Mouse (Mus musculus) forebrain, embryonic 10.5 days (tissue): ENCODE measurements at regions not wholly inside any gene's neighbourhood (a gene's known extent, or its start where the extent isn't known, plus 50 kb on each side); places are given as distances from the start of the nearest gene placed in this dataset.

Source experiments
- DNase-seq: peaks from one replicate; pipeline ENCODE4 v3.0.0-alpha.2; 2017; ENCODE audit warnings: low spot score; ENCODE audit errors: extremely low spot score
- H3K27ac ChIP-seq: fragments of 300-500 bp; sonication (generic); 2 replicates; pipeline ENCODE4 v1.5.1; 2016; ENCODE audit warnings: mild to moderate bottlenecking
- H3K27me3 ChIP-seq: fragments of 300-500 bp; sonication (generic); 2 replicates; pipeline ENCODE4 v1.6.1; 2016; ENCODE audit warnings: mild to moderate bottlenecking; ENCODE audit not compliant: poor library complexity, severe bottlenecking
- H3K36me3 ChIP-seq: fragments of 300-500 bp; sonication (generic); replicated peaks from 2 replicates; pipeline ENCODE4 v1.6.1; 2016; ENCODE audit warnings: mild to moderate bottlenecking, moderate library complexity
- H3K4me1 ChIP-seq: fragments of 300-500 bp; sonication (generic); 2 replicates; pipeline ENCODE4 v1.6.1; 2016
- H3K4me3 ChIP-seq: fragments of 300-500 bp; sonication (generic); 2 replicates; pipeline ENCODE4 v1.5.1; 2016; ENCODE audit warnings: mild to moderate bottlenecking, moderate library complexity
- H3K9me3 ChIP-seq: fragments of 300-500 bp; sonication (generic); 2 replicates; pipeline ENCODE4 v1.6.1; 2016; ENCODE audit warnings: mild to moderate bottlenecking, moderate library complexity
- WGBS: fragments of 180-500 bp; shearing (Covaris S2); methylation state at CpG from one replicate; pipeline ENCODE4 v1.1.7; 2016; 5-methylcytosine and 5-hydroxymethylcytosine counted together

GRCm38 (mm10) chr1:193876540-193876939 lies 506.4 kb upstream of the Camk1g start:
- WGBS = 83% methylated on average over 2 of the region's 2 CpGs
- no peaks in the 10 kb centered on the region for H3K27me3 ChIP-seq
- peaks cover 7% of the 10 kb centered on the region; the same call in 1 of the 2 replicates for H3K4me1 ChIP-seq
- DNase-seq = no peak
- H3K36me3 ChIP-seq = no peaks in the 10 kb centered on the region
- H3K4me3 ChIP-seq = no peak overlapping the region
- no peak overlapping the region for H3K27ac ChIP-seq
- no peaks in the 10 kb centered on the region for H3K9me3 ChIP-seq

DNA sequence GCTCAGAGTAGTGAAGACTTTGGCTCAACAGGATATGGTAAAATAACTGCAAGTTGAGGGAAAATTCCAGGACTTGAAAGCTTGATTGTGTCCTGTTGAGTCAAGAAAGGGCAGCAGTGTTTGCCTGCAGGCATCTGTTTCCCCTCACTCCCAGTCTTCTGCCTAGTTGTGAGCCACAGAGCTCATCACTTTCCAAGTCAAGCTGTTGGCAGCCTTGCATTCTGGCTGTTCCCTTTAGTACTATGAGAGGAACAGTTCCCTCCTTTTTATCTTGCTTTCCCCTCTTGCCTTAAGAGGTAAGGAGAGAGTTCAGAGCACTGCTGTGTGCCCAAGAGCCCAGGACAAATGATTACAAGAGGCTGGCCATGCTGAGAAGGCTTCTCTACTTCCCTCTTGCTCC lies 506.0 kb upstream of the Camk1g start:
- Histone ChIP-seq H3K4me1 (peaks cover 7% of the 10 kb centered on the region; the same call in 1 of the 2 replicates), H3K36me3 (no peaks in the 10 kb centered on the region), H3K9me3 (no peaks in the 10 kb centered on the region), H3K4me3 (no peak overlapping the region), H3K27ac (no peak overlapping the region), H3K27me3 (no peaks in the 10 kb centered on the region)
- DNase-seq = no peak

DNA sequence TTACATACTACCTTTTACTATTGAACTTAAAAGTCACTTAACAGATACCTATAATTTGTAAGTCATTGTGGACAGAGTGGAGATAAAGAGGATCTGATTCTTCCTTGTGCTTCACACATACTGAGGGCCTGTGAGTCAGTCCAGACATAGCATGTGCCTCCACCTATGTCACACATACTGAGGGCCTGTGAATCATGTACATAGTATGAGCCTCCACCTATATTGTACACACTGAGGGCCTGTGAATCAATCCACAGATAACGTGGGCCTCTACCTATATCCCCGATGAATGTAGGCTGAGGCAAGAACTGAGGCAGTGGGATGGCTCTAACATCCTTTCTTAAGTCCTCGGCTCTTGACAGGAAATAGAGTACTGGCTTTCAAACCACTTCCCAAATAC lies 505.2 kb upstream of the Camk1g start:
- DNase-seq = no peak
- WGBS = 93% methylated on average over 3 of the region's 3 CpGs
- Histone ChIP-seq H3K9me3 (no peaks in the 10 kb centered on the region), H3K4me1 (peaks cover 7% of the 10 kb centered on the region; the same call in 1 of the 2 replicates), H3K27me3 (no peaks in the 10 kb centered on the region), H3K27ac (no peak overlapping the region), H3K36me3 (no peaks in the 10 kb centered on the region), H3K4me3 (no peak overlapping the region)

- Histone ChIP-seq H3K4me3 (no peak overlapping the region), H3K27ac (no peak overlapping the region), H3K36me3 (no peaks in the 10 kb centered on the region), H3K9me3 (no peaks in the 10 kb centered on the region), H3K4me1 (peaks cover 22% of the 10 kb centered on the region), H3K27me3 (no peaks in the 10 kb centered on the region)
- no peak for DNase-seq
- 85% methylated on average over 2 of the region's 2 CpGs for WGBS
These were observed 500.6 kb upstream of the Camk1g start for GRCm38 (mm10) chr1:193870731-193871130.

GRCm38 (mm10) chr1:193868639-193869320 lies 498.7 kb upstream of the Camk1g start:
- WGBS = 67% methylated on average over 4 of the region's 4 CpGs
- H3K27ac ChIP-seq = no peak overlapping the region
- DNase-seq = no peak
- no peaks in the 10 kb centered on the region for H3K27me3 ChIP-seq
- no peak overlapping the region for H3K4me3 ChIP-seq
- peaks cover 22% of the 10 kb centered on the region for H3K4me1 ChIP-seq
- H3K36me3 ChIP-seq = no peaks in the 10 kb centered on the region
- H3K9me3 ChIP-seq = no peaks in the 10 kb centered on the region

DNA sequence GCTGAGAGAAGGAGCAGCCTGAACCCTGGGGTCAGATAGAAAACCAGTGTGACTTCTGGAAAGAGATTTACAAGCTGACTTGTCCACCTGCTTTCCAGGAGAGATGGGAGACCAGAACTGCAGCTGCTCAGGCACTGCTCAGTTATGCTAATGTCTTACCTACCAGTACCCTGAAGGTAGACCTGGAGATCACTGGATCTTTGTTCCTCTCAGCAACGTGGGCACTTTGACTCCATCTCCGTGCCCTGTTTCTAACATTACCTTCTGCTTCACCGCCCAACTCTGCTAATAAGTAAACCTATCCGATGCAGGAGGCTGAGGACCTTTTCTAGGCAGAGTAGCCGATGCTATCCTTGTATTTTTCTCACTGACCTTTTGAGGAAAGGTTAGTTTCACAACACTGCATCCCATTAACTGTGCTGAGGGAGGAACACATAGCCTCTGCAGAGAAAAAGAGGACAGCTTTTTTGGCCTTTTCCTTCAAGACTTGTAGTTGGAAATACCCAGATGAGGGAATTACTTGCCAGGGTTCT lies 490.7 kb upstream of the Camk1g start:
- Histone ChIP-seq H3K36me3 (no peaks in the 10 kb centered on the region), H3K9me3 (no peaks in the 10 kb centered on the region), H3K4me3 (no peak overlapping the region), H3K4me1 (peaks cover 21% of the 10 kb centered on the region), H3K27me3 (no peaks in the 10 kb centered on the region), H3K27ac (no peak overlapping the region)
- no peak for DNase-seq
- WGBS = 65% methylated on average over 5 of the region's 5 CpGs

GRCm38 (mm10) chr1:193860354-193860753 lies 490.3 kb upstream of the Camk1g start:
- no peak for DNase-seq
- H3K27ac ChIP-seq = no peak overlapping the region
- WGBS = 64% methylated on average over 2 of the region's 2 CpGs

GRCm38 (mm10) chr1:193859257-193860125 lies 489.4 kb upstream of the Camk1g start:
- WGBS = 45% methylated on average over 10 of the region's 10 CpGs
- peaks cover 21% of the 10 kb centered on the region for H3K4me1 ChIP-seq
- no peak for DNase-seq
- H3K4me3 ChIP-seq = no peak overlapping the region
- H3K36me3 ChIP-seq = no peaks in the 10 kb centered on the region
- 0 out of 2 replicates have a peak overlapping the region, but pooled peaks have one; percentile 48 for H3K27ac ChIP-seq
- H3K9me3 ChIP-seq = no peaks in the 10 kb centered on the region
- no peaks in the 10 kb centered on the region for H3K27me3 ChIP-seq

More at GRCm38 (mm10) chr1:193860354-193860753, 490.3 kb upstream of the Camk1g start:
- H3K4me3 ChIP-seq = no peak overlapping the region
- H3K27me3 ChIP-seq = no peaks in the 10 kb centered on the region
- H3K4me1 ChIP-seq = peaks cover 21% of the 10 kb centered on the region
- H3K9me3 ChIP-seq = no peaks in the 10 kb centered on the region
- H3K36me3 ChIP-seq = no peaks in the 10 kb centered on the region

GRCm38 (mm10) chr1:193847922-193848321 lies 477.8 kb upstream of the Camk1g start:
- no peaks in the 10 kb centered on the region for H3K9me3 ChIP-seq
- no peak overlapping the region for H3K4me3 ChIP-seq
- DNase-seq = no peak
- no peak overlapping the region for H3K27ac ChIP-seq
- 88% methylated on average over 5 of the region's 5 CpGs for WGBS
- H3K27me3 ChIP-seq = no peaks in the 10 kb centered on the region
- no peaks in the 10 kb centered on the region for H3K36me3 ChIP-seq
- H3K4me1 ChIP-seq = no peaks in the 10 kb centered on the region

- no peaks in the 10 kb centered on the region for H3K27me3 ChIP-seq
- no peak overlapping the region for H3K4me3 ChIP-seq
- no peaks in the 10 kb centered on the region for H3K36me3 ChIP-seq
- H3K4me1 ChIP-seq = no peaks in the 10 kb centered on the region
- DNase-seq = no peak
- H3K27ac ChIP-seq = no peak overlapping the region
- no peaks in the 10 kb centered on the region for H3K9me3 ChIP-seq
These were observed 474.8 kb upstream of the Camk1g start for GRCm38 (mm10) chr1:193844868-193845267.

DNA sequence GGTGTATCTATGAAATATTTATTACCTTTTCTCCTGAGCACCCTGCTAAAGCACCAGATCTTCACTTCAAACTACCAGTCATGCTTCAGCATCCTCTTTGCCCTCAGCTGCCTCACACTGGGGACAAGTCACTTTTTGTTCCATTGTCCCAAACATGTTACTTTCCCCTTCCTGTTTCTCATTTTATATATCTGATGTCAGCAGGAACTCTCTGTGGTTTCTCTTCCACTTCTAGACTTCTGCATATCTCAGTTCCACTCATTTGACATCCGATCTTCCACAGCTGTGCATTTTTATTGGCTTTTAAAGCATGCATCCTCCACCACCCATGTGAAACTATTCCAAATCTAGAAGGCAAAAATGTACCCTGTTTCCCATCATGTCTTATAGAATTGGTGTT lies 474.4 kb upstream of the Camk1g start:
- DNase-seq = no peak
- Histone ChIP-seq H3K36me3 (no peaks in the 10 kb centered on the region), H3K27me3 (no peaks in the 10 kb centered on the region), H3K4me1 (no peaks in the 10 kb centered on the region), H3K27ac (no peak overlapping the region), H3K4me3 (no peak overlapping the region), H3K9me3 (no peaks in the 10 kb centered on the region)
- 85% methylated on average over 1 of the region's 1 CpGs for WGBS

DNA sequence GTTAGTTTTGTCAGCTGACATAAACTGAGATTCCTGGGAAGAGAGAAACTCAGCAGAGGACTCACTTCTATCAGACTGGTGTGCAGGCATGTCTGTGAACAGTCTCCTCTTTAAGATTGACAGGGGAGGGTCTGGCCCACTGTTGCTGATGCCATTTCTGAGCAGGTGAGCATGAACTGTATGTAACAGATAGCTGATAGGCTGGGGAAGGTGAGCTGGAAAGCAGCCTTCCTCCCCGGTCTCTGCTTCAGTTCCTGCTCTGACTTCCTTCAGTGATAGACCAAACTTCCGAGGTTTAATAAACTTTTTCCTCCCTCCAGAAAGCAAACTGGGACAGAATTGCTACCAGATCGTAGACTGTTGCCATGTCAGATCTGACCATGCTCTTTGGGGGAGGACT lies 430.9 kb upstream of the Camk1g start:
- H3K9me3 ChIP-seq = no peaks in the 10 kb centered on the region
- no peaks in the 10 kb centered on the region for H3K4me1 ChIP-seq
- H3K27me3 ChIP-seq = no peaks in the 10 kb centered on the region
- no peaks in the 10 kb centered on the region for H3K36me3 ChIP-seq
- H3K4me3 ChIP-seq = no peak overlapping the region
- 83% methylated on average over 3 of the region's 3 CpGs for WGBS
- H3K27ac ChIP-seq = no peak overlapping the region
- DNase-seq = no peak

DNA sequence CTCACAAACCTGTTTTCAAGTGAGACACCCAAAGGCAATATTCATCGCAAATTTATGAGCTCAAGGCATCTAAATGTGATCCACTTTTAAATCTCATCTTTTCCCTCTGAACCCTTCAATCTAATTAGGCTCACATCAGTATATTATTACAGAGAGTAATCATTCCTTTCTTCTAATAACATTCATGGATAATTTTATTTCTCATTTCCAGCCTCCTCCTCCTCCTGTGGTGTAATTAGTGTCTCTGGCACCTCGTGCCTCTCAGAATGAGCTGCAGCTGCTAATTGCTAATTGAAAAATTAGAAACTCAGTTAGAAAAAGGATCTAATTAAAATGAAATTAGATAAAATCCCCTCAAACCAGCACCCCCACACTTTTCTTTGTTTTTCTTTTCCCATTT lies 420.5 kb upstream of the Camk1g start:
- Histone ChIP-seq H3K4me3 (no peak overlapping the region), H3K9me3 (no peaks in the 10 kb centered on the region), H3K36me3 (no peaks in the 10 kb centered on the region), H3K4me1 (peaks cover 18% of the 10 kb centered on the region), H3K27ac (no peak overlapping the region), H3K27me3 (peaks cover 26% of the 10 kb centered on the region)
- no peak for DNase-seq
- WGBS = 56% methylated on average over 2 of the region's 2 CpGs
